Mouse (Mus musculus): Measurements from ENCODE around the gene Tlr2. TPM values are rescaled to one million over a fixed set of nuclear protein-coding genes. Genes with fewer than 3 reads are reported as not detected.
"Not testable (repeated sequence)": the region's sequence is repeated elsewhere in the genome, so short reads cannot be mapped to it uniquely, and the experiment has no call there.

The Tlr2 gene
- under 1 TPM; 0.27 to 0.55 TPM for total RNA-seq (2021)
- long read RNA-seq, experiment 1 = 0 reads
- long read RNA-seq, experiment 2 = 0 reads

- DNase-seq (ENCODE audit: low spot score) = peak; percentile 80
Measured at GRCm38 (mm10) chr3:83841095-83841850, at the start of gene Tlr2. Tlr2 (minus strand) TSS chr3:83841767.

DNA sequence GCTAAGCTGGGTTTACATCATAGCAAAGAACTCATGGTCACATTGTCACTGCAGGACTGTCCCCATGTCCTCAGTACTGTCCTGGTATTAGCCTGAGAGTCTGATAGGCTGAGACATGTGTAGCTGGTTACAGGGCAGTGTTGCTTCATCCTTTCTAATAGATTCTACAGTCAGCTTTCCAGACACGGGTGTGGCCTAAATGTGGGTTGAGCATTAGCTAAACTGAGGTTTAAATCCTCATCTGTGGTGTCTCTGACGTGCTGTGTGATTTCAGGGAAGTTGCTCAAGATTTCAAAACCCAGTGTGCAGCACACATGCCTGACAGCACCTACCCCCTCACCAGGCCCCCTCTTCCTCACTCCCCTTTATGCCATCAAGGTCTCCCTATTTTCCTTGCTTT lies 43.6 kb upstream of the Tlr2 start:
- no peak for DNase-seq (ENCODE audit: low spot score)

DNA sequence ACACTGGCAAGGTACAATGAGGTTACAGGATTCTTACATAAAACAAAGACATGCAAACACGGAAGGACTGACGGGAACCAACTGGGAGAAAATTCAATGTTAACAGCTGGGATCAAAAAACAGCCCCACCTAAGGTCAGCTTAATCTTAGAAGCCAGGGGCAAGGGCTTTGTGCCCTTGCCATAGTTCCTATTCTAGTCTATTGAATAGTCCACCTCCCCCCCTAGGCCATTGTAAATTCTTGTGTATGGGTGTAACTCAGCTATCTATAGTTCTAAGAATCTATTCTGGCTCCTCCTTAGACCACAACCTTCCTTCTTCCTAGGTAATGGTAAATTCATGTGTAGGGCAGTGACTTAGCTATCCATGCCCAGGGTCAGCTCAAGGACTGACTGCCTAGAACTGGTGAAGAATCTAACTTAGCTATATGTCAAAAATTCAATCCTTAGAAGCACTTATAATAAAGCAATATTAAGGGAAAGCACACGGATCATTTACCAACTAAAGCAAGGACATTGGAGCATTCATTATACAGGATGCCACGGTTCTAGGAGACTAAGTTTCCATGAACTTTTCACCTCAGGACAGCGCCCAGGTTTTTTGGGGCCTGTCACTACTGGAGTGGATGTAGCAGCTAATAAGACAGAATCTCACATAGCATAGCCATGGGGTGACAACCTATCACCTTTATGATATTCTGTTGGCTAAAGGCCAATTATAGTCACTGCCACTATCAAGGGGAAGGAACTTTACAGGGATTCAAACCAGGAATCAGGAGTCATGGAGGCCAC lies 37.9 kb upstream of the Tlr2 start:
- not testable (repeated sequence) for DNase-seq (ENCODE audit: low spot score)

GRCm38 (mm10) chr3:83878801-83879200 lies 37.2 kb upstream of the Tlr2 start:
- DNase-seq (ENCODE audit: low spot score) = no peak

- DNase-seq (ENCODE audit: low spot score) = no peak
Measured at GRCm38 (mm10) chr3:83876299-83876698, 34.7 kb upstream of the Tlr2 start.

GRCm38 (mm10) chr3:83875078-83875477 lies 33.5 kb upstream of the Tlr2 start:
- not testable (repeated sequence) for DNase-seq (ENCODE audit: low spot score)

DNA sequence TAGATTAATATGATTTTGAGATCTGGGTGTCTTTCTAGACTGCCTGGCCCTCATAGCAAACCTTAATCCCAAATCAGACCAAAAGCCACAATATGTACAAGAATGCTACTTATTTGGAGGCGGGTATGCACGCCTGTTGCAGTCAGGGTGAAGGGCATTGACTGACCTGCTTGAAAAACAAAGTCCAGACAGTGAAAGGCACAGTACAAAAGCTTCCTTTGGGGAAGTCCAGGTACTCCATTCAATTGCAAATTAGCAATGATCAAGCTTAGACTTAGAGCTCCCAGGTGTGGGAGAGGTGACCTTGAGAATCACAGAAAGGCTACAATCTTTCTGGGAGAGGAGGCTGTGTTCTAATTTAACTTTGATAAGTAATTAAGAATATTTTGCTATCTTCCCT lies 31.3 kb upstream of the Tlr2 start:
- not testable (repeated sequence) for DNase-seq (ENCODE audit: low spot score)

- not testable (repeated sequence) for DNase-seq (ENCODE audit: low spot score)
Measured at GRCm38 (mm10) chr3:83871962-83872361, 30.4 kb upstream of the Tlr2 start.

DNA sequence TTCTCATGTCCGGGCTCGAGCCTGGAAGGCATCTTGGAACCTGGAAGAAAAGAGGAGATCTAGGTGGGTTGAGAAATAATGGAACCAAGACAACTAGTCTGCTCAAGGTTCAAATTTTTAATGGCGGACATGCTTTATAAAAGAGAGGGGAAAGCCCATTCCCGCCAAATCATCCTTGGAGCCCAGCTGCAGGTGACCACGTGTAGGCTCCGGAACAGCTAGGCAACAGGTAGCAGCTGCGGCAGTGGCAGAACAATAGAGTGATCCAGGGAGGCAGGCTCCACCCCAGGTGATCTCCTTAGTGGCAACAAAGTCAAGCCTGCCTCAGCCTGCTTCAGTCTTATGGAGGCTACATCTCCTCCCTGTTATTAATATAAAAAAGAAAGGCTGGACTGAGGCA lies 30.0 kb upstream of the Tlr2 start:
- DNase-seq (ENCODE audit: low spot score) = not testable (repeated sequence)

DNA sequence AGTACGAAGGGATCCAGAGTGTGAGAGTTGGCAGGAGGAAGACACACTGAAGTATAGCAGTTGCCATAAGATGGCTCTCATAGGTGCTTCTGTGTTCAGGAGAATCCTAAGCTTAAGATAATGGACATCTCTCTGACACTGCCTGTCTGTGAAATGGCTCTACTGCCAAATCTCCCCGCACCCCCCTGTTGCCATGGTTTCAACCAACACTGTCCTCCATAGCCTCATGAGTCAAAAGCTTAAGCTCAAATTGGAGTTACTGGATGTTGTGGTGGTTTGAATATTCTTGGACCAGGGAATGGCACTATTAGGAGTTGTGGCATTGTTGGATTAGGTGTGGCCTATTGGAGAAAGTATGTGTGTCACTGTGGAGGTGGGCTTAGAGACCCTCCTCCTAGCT lies 28.2 kb upstream of the Tlr2 start:
- no peak for DNase-seq (ENCODE audit: low spot score)

GRCm38 (mm10) chr3:83867026-83867425 lies 25.5 kb upstream of the Tlr2 start:
- DNase-seq (ENCODE audit: low spot score) = not testable (repeated sequence)

DNA sequence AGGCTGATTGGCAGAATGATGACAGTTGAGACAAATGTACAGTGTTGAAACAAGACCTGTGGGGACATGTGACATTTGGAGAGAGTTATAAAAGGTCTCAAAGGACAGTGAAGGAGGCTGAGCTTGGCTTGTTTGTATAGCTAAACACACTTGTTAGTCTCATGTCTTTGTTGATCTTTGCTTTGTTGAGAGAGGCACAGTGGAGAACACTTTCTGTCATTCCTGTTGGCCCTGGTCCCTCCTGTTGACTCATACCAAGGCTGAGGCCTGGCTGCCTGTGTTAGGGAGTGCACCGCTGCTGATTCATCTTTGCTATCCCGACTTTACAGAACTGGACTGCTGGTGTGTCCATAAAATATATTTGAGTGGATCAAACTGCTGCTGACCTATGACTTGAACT lies 23.6 kb upstream of the Tlr2 start:
- peak; percentile 54 for DNase-seq (ENCODE audit: low spot score)

DNA sequence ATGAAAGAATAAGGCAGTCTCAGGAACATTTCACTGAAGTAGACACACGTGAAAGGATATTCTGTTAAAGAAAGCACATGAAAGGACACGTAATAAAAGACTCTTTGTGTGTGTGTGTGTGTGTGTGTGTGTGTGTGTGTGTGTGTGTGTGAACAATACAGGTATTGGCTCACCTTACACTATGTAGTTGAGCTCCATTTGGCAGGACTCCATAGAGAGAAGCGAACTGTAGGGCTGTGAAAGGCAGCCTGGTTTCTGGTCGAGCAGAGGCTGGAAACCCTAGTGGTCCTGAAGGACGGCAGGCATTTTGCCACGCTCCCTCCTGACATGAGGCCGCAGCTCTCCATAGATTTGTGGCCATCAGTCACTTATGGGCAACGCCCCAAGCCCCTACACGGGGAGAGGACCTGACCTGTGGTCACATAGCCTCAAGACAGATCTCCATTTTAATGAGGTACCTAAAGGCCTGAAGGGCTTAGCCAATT lies 22.5 kb upstream of the Tlr2 start:
- DNase-seq (ENCODE audit: low spot score) = no peak

GRCm38 (mm10) chr3:83862956-83863355 lies 21.4 kb upstream of the Tlr2 start:
- DNase-seq (ENCODE audit: low spot score) = peak; percentile 90

- no peak for DNase-seq (ENCODE audit: low spot score)
Measured at GRCm38 (mm10) chr3:83859595-83859994, 18.0 kb upstream of the Tlr2 start.

GRCm38 (mm10) chr3:83859071-83859470 lies 17.5 kb upstream of the Tlr2 start:
- DNase-seq (ENCODE audit: low spot score) = no peak

- no peak for DNase-seq (ENCODE audit: low spot score)
Measured at GRCm38 (mm10) chr3:83857621-83858020, 16.1 kb upstream of the Tlr2 start.

DNA sequence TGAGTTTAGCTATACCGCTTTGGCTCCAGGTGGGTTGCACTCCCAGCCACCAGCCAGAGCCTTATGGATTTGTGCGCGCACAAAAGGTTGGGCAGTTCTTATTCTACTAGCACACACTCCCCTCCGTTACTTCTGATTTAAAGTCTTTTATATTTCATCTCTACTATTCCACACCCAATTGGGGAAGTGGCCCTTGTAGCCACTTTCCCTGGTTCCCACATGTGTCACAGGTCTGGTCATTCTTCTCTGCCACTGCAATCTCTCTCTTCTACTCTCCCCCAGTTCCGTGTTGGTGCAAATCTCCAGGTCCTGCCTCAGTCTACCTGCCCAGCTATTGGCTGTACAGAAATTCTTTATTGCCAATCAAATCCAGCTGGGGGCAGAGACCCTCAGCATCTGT lies 14.1 kb upstream of the Tlr2 start:
- no peak for DNase-seq (ENCODE audit: low spot score)

GRCm38 (mm10) chr3:83849341-83849740 lies 7.8 kb upstream of the Tlr2 start:
- no peak for DNase-seq (ENCODE audit: low spot score)

DNA sequence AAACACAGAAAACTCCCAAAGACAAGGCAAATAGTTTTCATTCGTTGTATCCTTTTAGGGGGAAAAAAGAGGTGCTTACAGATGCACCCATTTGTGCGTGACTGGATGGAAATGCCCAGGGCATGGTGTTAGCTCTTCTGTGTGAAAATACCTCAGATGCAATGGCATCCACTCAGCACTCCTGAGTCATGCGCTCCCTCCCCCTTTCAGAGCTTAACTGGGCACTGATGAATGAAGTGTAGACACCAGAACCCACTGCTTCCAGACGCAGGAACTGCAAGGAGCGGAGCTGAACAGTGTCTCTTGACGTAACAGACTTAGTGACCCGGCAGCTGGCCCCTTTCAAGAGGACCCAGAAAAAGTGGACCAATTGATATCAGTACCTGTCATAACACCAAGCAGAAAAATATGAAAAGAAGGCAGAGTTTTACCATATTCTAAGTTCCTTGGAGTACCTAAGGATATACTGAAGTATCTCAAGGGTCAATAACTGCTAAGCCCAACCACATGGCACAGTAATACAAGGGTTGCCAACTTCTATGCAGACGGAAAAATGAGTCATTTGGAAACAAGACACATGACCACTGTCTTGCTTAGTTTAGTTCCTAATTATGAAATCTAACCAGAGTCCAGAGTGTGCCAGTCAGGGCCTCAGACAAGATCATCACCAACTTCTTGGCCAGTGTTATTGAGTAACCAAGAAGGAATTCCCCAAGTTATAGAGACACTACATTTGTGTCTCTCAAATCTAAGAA lies 3.4 kb upstream of the Tlr2 start:
- DNase-seq (ENCODE audit: low spot score) = no peak

- DNase-seq (ENCODE audit: low spot score) = no peak
Measured at GRCm38 (mm10) chr3:83839477-83839876, 2.1 kb downstream of the Tlr2 start.

- no peak for DNase-seq (ENCODE audit: low spot score)
Measured at GRCm38 (mm10) chr3:83836685-83837084, 4.9 kb downstream of the Tlr2 start.
